Mouse (Mus musculus): ENCODE measurements around the gene Scel.

DNA sequence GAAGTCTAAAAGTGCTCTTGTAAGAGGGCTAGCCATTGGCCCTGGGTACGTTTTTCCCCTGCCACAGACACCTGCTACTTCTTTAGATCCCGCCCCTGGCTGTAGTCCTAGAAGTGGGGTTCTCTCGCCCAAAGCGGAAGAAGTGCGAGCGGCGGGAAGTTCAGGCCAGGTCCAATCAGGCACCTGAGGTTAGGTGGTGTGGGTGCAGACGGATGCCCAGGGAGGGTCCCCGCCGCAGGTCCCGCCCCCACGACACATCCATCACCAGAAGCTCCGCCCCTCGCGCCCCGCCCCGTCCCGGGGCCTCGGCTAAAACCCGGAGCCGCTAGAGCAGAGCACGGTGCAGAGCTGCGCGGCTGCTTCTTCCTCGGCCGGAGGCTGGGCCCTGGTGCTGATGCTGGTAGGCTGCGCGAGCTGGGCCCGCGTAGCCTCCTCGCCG is 136.8 kb downstream of the Scel start, which contains the start of gene Slain1:
- TF ChIP-seq CTCF (IDR thresholded peaks at IDR 0.05; ENCODE audit: low read depth, low read length), result no peak
- TF ChIP-seq POLR2A (IDR thresholded peaks at IDR 0.05; ENCODE audit: borderline replicate concordance, low read depth, low read length), result no peak
